Mouse (Mus musculus) ES-Bruce4 (cell line): ENCODE measurements around the gene Agbl4. TPM values are rescaled to one million over a fixed set of nuclear protein-coding genes. Genes with fewer than 3 reads are reported as not detected.

Experiments used
- H3K27ac ChIP-seq: 2 replicates; pipeline ENCODE4 v1.5.1; 2012; ENCODE audit warnings: low read length, inconsistent platforms; ENCODE audit not compliant: insufficient read depth
- H3K27me3 ChIP-seq: 2 replicates; pipeline ENCODE4 v1.6.1; 2012; ENCODE audit warnings: mild to moderate bottlenecking, low read length, inconsistent platforms; ENCODE audit not compliant: control insufficient read depth, poor library complexity, insufficient read depth, severe bottlenecking
- H3K36me3 ChIP-seq: 2 replicates; pipeline ENCODE4 v1.6.1; 2012; ENCODE audit warnings: inconsistent platforms, mild to moderate bottlenecking, low read length, moderate library complexity; ENCODE audit not compliant: control insufficient read depth, poor library complexity, insufficient read depth, severe bottlenecking
- H3K4me1 ChIP-seq: one replicate; pipeline ENCODE4 v1.8.1; 2011; ENCODE audit warnings: low read length; ENCODE audit not compliant: control insufficient read depth, insufficient read depth
- H3K4me3 ChIP-seq: 2 replicates; pipeline ENCODE4 v1.5.1; 2011; ENCODE audit warnings: low read depth, mild to moderate bottlenecking, low read length
- H3K9ac ChIP-seq: 2 replicates; pipeline ENCODE4 v1.6.1; 2012; ENCODE audit warnings: low read depth, mild to moderate bottlenecking, inconsistent platforms; ENCODE audit not compliant: poor library complexity, severe bottlenecking
- H3K9me3 ChIP-seq: replicated peaks from 2 replicates; pipeline ENCODE4 v1.6.1; 2012; ENCODE audit warnings: mild to moderate bottlenecking, low read length, inconsistent platforms; ENCODE audit not compliant: control insufficient read depth, poor library complexity, insufficient read depth, severe bottlenecking
- CTCF ChIP-seq: IDR thresholded peaks from one replicate; pipeline ENCODE4 v1.8.1; 2011; ENCODE audit warnings: low read depth, low read length
- EP300 ChIP-seq: IDR thresholded peaks from 2 replicates; pipeline ENCODE4 v1.6.1; 2011; ENCODE audit warnings: low read depth, low read length; ENCODE audit not compliant: insufficient read depth
- POLR2A ChIP-seq: IDR thresholded peaks from one replicate; pipeline ENCODE4 v1.8.1; 2011; ENCODE audit warnings: low read length; ENCODE audit not compliant: insufficient read depth
- polyA plus RNA-seq: library from polyadenylated mRNA; stranded (reverse); fragments of >200 nt; gene quantifications from 2 replicates; pipeline ENCODE4 v1.2.4, GENCODE M21; 2011; ENCODE audit warnings: low read depth; ENCODE audit not compliant: missing spikeins, insufficient read depth, insufficient read length

Agbl4 gene
- polyA plus RNA-seq, 1 experiment: not detected

GRCm38 (mm10) chr4:111683843-111684242 lies 1286.4 kb downstream of the Agbl4 start:
- TF ChIP-seq EP300: no peak
- no peak for TF ChIP-seq CTCF
- no peak for TF ChIP-seq POLR2A
- Histone ChIP-seq H3K9me3 (no peaks in the 10 kb centered on the region), H3K4me1 (no peaks in the 10 kb centered on the region), H3K36me3 (no peaks in the 10 kb centered on the region), H3K4me3 (no peak overlapping the region), H3K27me3 (no peaks in the 10 kb centered on the region), H3K9ac (no peak overlapping the region), H3K27ac (no peak overlapping the region)

- no peaks in the 10 kb centered on the region for H3K36me3 ChIP-seq
- H3K9ac ChIP-seq: no peak overlapping the region
- H3K4me3 ChIP-seq: no peak overlapping the region
- H3K4me1 ChIP-seq: no peaks in the 10 kb centered on the region
- no peak overlapping the region for H3K27ac ChIP-seq
- TF ChIP-seq POLR2A (no peak), EP300 (no peak), CTCF (no peak)
- H3K27me3 ChIP-seq: no peaks in the 10 kb centered on the region
- H3K9me3 ChIP-seq: no peaks in the 10 kb centered on the region
These were observed 1288.5 kb downstream of the Agbl4 start for GRCm38 (mm10) chr4:111685951-111686350.

- no peaks in the 10 kb centered on the region for H3K36me3 ChIP-seq
- H3K9me3 ChIP-seq: no peaks in the 10 kb centered on the region
- no peak overlapping the region for H3K4me3 ChIP-seq
- H3K9ac ChIP-seq: no peak overlapping the region
- no peaks in the 10 kb centered on the region for H3K4me1 ChIP-seq
- no peaks in the 10 kb centered on the region for H3K27me3 ChIP-seq
- no peak overlapping the region for H3K27ac ChIP-seq
- TF ChIP-seq EP300 (no peak), CTCF (peak; percentile 87), POLR2A (no peak)
These were observed 1289.5 kb downstream of the Agbl4 start for GRCm38 (mm10) chr4:111686951-111687350.

- H3K27me3 ChIP-seq: no peaks in the 10 kb centered on the region
- TF ChIP-seq POLR2A (no peak), EP300 (no peak), CTCF (peak; percentile 86)
- no peaks in the 10 kb centered on the region for H3K9me3 ChIP-seq
- no peak overlapping the region for H3K4me3 ChIP-seq
- no peaks in the 10 kb centered on the region for H3K4me1 ChIP-seq
- no peak overlapping the region for H3K27ac ChIP-seq
- H3K9ac ChIP-seq: no peak overlapping the region
- H3K36me3 ChIP-seq: no peaks in the 10 kb centered on the region
These were observed 1290.2 kb downstream of the Agbl4 start for GRCm38 (mm10) chr4:111687613-111688012.

- Histone ChIP-seq H3K27ac (no peak overlapping the region), H3K36me3 (no peaks in the 10 kb centered on the region), H3K4me1 (no peaks in the 10 kb centered on the region)
These were observed 1293.6 kb downstream of the Agbl4 start for GRCm38 (mm10) chr4:111691057-111691543.

GRCm38 (mm10) chr4:111701381-111701780 lies 1303.9 kb downstream of the Agbl4 start:
- Histone ChIP-seq H3K9me3 (no peaks in the 10 kb centered on the region), H3K27ac (no peak overlapping the region), H3K4me1 (no peaks in the 10 kb centered on the region), H3K9ac (no peak overlapping the region), H3K4me3 (no peak overlapping the region), H3K27me3 (no peaks in the 10 kb centered on the region), H3K36me3 (no peaks in the 10 kb centered on the region)
- no peak for TF ChIP-seq POLR2A
- no peak for TF ChIP-seq CTCF
- TF ChIP-seq EP300: no peak

More at GRCm38 (mm10) chr4:111691057-111691543, 1293.6 kb downstream of the Agbl4 start:
- no peaks in the 10 kb centered on the region for H3K27me3 ChIP-seq
- no peak overlapping the region for H3K9ac ChIP-seq
- H3K9me3 ChIP-seq: no peaks in the 10 kb centered on the region
- no peak overlapping the region for H3K4me3 ChIP-seq
- TF ChIP-seq POLR2A: no peak
- no peak for TF ChIP-seq EP300
- TF ChIP-seq CTCF: no peak

GRCm38 (mm10) chr4:111704126-111704525 lies 1306.7 kb downstream of the Agbl4 start:
- no peak for TF ChIP-seq EP300
- TF ChIP-seq CTCF: no peak
- TF ChIP-seq POLR2A: no peak
- Histone ChIP-seq H3K27ac (no peak overlapping the region), H3K9ac (no peak overlapping the region), H3K9me3 (no peaks in the 10 kb centered on the region), H3K4me1 (no peaks in the 10 kb centered on the region), H3K4me3 (no peak overlapping the region), H3K27me3 (no peaks in the 10 kb centered on the region), H3K36me3 (no peaks in the 10 kb centered on the region)
